Mouse (Mus musculus): ENCODE measurements around the gene Unc45b. TPM values are rescaled to one million over a fixed set of nuclear protein-coding genes. Genes with fewer than 3 reads are reported as not detected.

Gene Unc45b
- polyA plus RNA-seq (2016; fragmentation: Nextera tagmentation; extraction: Ambion mirVana) = 11.5 and 12.4 TPM in 2 replicates

DNA sequence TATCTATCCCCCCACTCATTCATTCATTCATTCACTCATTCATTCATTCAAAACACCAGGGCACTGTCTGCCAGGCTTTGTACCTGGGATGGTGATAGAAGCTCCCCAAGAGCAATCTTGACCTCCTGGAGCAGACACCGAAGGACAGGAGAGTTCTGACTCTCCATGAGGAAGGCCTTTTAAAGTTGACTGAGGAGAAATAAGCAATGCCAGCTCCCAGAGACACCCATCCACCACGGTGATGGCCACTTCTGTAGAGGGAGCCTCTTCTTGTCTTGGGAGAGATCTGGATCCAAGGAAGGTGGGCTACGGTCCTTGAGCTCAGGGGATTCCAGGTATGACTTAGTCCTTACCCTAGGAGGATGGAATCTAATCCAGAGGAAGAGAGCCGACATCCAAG, at the start of gene Unc45b:
Unc45b (plus strand) TSS at position 301 of the 400 bp plus-strand sequence.
- Histone ChIP-seq H3K27me3 (peaks cover 18% of the 10 kb centered on the region; the same call in 1 of the 2 replicates), H3K9me3 (no peaks in the 10 kb centered on the region), H3K27ac (no peak within 1 kb of the TSS), H3K4me3 (replicated peaks) (no peak within 1 kb of the TSS), H3K4me2 (no peak within 1 kb of the TSS), H3K36me3 (peaks cover 15% of the 10 kb centered on the region), H3K4me1 (replicated peaks) (peaks cover 16% of the 10 kb centered on the region), H3K9ac (replicated peaks) (no peak within 1 kb of the TSS)
- WGBS = 91% methylated on average over 4 of the region's 4 CpGs
- ATAC-seq (ENCODE audit: insufficient number of reproducible peaks, insufficient read depth, low FRiP score, low TSS enrichment, low read depth) = no peak

DNA sequence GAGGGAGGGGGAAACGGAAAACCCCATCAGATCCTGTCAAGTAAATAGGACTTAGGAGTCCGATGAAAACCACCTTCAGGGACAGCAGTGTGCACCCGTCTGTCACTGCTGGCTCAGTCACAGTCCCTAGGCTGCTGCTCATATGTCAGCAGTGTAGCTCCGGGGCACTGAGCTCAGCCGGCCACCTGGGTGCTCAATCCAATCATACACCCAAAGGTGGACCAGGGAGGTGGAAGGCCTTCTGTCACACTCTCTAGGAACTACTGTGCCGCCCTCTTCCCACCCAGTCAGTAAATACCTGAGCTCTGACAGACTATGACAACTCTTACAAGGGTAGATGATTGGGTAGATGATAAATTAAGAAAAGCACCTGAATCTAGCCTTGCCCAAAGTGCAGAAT, 49.6 kb upstream of the Unc45b start:
- H3K36me3 ChIP-seq = peaks cover 4% of the 10 kb centered on the region; the same call in 1 of the 2 replicates
- H3K9ac ChIP-seq (replicated peaks) = no peak overlapping the region
- H3K27ac ChIP-seq = no peak overlapping the region
- WGBS = 85% methylated on average over 6 of the region's 6 CpGs
- H3K4me3 ChIP-seq (replicated peaks) = no peak overlapping the region
- no peaks in the 10 kb centered on the region for H3K27me3 ChIP-seq
- no peaks in the 10 kb centered on the region for H3K9me3 ChIP-seq
- H3K4me1 ChIP-seq (replicated peaks) = peaks cover 9% of the 10 kb centered on the region; the same call in 1 of the 2 replicates
- no peak for ATAC-seq (ENCODE audit: insufficient number of reproducible peaks, insufficient read depth, low FRiP score, low TSS enrichment, low read depth)
- H3K4me2 ChIP-seq = no peak overlapping the region

DNA sequence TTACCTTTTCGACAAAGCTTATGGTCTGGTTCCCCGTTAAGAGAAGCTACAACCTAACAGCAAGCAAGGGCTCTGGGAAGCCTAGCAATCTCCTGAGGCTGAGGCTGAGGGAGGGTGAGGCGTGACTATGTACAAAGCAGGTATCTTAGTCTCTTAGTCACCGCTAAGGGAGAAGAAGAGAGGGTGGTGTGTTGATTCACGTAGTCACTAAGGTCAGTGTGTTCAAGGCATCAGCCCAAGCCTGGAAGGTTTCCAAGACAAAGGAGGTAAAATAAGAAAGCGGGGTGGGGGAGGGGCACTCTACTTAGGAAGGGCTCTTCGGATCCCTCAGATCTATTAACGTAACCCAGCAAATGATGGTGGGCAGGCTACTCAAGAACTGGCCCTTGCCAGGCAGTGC, 48.8 kb upstream of the Unc45b start:
- Histone ChIP-seq H3K27me3 (no peaks in the 10 kb centered on the region), H3K4me3 (replicated peaks) (no peak overlapping the region), H3K27ac (no peak overlapping the region), H3K36me3 (peaks cover 4% of the 10 kb centered on the region; the same call in 1 of the 2 replicates), H3K9me3 (no peaks in the 10 kb centered on the region), H3K4me2 (no peak overlapping the region), H3K4me1 (replicated peaks) (peaks cover 6% of the 10 kb centered on the region; the same call in 1 of the 2 replicates), H3K9ac (replicated peaks) (no peak overlapping the region)
- ATAC-seq (ENCODE audit: insufficient number of reproducible peaks, insufficient read depth, low FRiP score, low TSS enrichment, low read depth) = no peak
- 76% methylated on average over 8 of the region's 8 CpGs for WGBS

DNA sequence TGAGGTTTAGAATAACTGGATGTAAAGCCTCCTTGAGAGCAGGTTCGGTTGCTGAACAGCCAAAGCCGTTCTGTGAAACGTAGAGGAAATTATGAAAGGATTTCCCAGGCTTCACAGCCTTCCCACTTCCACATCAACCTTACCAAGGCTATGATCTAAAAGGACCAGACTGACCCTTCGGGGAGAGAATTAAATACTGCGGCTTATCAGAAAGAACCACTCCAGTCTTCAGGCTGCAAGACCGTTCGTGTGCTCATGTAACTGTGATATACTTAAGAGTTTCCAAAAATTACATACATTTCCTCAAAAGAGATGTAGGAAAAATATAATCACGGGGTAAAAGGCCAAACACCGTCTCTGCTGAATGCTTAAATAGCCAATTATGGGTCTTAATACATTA, 47.7 kb upstream of the Unc45b start:
- Histone ChIP-seq H3K9me3 (no peaks in the 10 kb centered on the region), H3K27me3 (no peaks in the 10 kb centered on the region), H3K4me1 (replicated peaks) (peaks cover 6% of the 10 kb centered on the region; the same call in 1 of the 2 replicates), H3K9ac (replicated peaks) (no peak overlapping the region), H3K36me3 (no peaks in the 10 kb centered on the region), H3K4me2 (no peak overlapping the region), H3K27ac (no peak overlapping the region), H3K4me3 (replicated peaks) (no peak overlapping the region)
- WGBS = 78% methylated on average over 9 of the region's 9 CpGs
- no peak for ATAC-seq (ENCODE audit: insufficient number of reproducible peaks, insufficient read depth, low FRiP score, low TSS enrichment, low read depth)

DNA sequence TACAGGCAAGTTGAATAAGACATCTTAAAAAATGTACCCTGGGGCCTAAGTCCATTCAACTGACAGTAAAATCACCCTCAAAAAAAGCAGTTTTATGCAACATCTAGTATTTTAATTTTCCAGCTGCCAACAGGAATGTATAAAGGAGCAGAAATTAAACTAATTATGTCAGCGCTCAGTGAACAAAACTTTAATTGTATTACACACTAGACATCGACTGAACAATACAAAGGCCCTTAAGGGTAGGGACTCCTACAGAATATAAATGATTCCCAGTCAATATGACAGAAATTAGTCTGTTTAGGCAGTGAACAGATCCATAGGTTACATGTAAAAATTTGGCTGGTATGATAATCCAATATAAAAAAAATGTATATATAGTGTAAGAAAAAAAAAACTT, 47.3 kb upstream of the Unc45b start:
- H3K4me3 ChIP-seq (replicated peaks) = no peak overlapping the region
- H3K4me1 ChIP-seq (replicated peaks) = peaks cover 6% of the 10 kb centered on the region; the same call in 1 of the 2 replicates
- no peak overlapping the region for H3K9ac ChIP-seq (replicated peaks)
- H3K36me3 ChIP-seq = no peaks in the 10 kb centered on the region
- WGBS = 68% methylated on average over 2 of the region's 2 CpGs
- H3K27me3 ChIP-seq = no peaks in the 10 kb centered on the region
- H3K9me3 ChIP-seq = no peaks in the 10 kb centered on the region
- no peak for ATAC-seq (ENCODE audit: insufficient number of reproducible peaks, insufficient read depth, low FRiP score, low TSS enrichment, low read depth)
- no peak overlapping the region for H3K4me2 ChIP-seq
- H3K27ac ChIP-seq = no peak overlapping the region

DNA sequence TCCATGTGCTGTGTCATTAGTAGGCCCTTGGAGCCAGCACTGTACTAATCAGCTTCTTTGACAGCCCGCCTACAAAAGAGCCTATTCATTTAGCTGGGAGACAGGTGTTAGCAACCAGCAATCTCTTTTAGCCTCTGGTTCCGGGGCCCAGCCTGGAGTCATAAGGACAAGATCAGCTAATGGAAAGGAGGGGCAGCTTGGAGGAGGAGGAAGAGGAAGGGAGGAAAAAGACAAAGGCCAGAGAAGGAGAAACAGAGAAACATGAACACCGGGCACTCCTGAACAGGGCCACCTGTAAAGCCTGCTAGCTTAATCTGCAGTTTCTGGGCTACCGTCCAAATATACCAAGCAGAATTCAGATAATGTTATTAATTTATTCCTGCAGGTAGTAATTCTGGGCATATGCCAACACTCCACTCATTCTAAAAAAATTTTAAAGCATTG, 46.8 kb upstream of the Unc45b start:
- 67% methylated on average over 4 of the region's 4 CpGs for WGBS
- no peaks in the 10 kb centered on the region for H3K36me3 ChIP-seq
- H3K9me3 ChIP-seq = no peaks in the 10 kb centered on the region
- no peak overlapping the region for H3K4me3 ChIP-seq (replicated peaks)
- no peak for ATAC-seq (ENCODE audit: insufficient number of reproducible peaks, insufficient read depth, low FRiP score, low TSS enrichment, low read depth)
- no peaks in the 10 kb centered on the region for H3K27me3 ChIP-seq
- no peak overlapping the region for H3K9ac ChIP-seq (replicated peaks)
- peaks cover 6% of the 10 kb centered on the region; the same call in 1 of the 2 replicates for H3K4me1 ChIP-seq (replicated peaks)
- H3K4me2 ChIP-seq = no peak overlapping the region
- no peak overlapping the region for H3K27ac ChIP-seq

DNA sequence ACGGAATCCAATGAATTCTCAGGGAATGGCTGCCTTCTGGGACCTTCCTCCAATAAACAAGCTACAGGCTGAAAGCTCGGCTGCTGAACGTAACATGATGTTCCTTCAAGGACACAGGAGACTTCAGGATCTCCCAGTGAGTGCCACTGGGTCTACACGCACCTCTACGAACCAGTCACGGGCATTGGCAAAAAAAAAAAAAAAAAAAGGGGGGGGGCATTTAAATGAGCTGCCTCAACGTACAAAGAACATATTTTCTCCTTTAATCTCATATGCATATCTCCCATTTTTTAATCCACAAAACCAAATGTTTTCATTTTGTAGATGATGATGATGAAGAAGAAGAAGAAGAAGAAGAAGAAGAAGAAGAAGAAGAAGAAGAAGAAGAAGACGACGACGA, 44.4 kb upstream of the Unc45b start:
- no peaks in the 10 kb centered on the region for H3K27me3 ChIP-seq
- ATAC-seq (ENCODE audit: insufficient number of reproducible peaks, insufficient read depth, low FRiP score, low TSS enrichment, low read depth) = no peak
- 81% methylated on average over 10 of the region's 10 CpGs for WGBS

DNA sequence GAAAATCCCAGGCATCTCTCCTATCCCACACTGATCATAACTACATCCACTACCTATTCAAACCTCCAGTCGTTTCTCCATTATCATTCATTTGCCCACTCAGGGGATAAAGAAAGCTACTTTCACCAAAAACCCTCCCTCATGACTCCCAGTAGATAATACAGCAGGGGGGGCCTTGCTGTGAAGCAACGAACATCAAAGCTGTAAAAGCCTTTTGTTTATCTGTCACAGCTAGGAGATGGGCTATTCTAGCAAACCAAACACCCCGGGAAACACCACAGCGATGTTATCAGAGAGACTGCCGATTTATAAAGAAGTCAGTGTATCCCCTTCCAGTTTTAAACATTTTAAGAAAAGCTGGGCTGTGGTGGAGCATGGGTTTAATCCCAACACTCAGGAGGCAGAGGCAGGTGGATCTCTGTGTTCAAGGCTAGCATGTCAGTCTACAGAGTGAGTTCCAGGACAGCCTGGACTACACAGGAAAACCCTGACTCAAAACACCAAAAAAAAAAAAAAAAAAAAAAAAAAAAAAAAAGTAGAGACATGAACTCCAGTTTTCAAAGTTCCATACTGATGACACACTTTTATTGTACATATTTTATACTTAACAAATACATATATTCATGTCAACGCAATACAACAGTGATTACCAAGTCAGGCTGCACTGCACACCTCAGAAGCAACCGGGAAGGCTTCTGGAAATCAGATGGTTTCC, 43.3 kb upstream of the Unc45b start:
- Histone ChIP-seq H3K4me2 (no peak overlapping the region), H3K9ac (replicated peaks) (no peak overlapping the region), H3K36me3 (no peaks in the 10 kb centered on the region), H3K4me3 (replicated peaks) (no peak overlapping the region), H3K9me3 (no peaks in the 10 kb centered on the region), H3K27ac (no peak overlapping the region), H3K4me1 (replicated peaks) (peaks cover 10% of the 10 kb centered on the region; the same call in 1 of the 2 replicates), H3K27me3 (no peaks in the 10 kb centered on the region)
- no peak for ATAC-seq (ENCODE audit: insufficient number of reproducible peaks, insufficient read depth, low FRiP score, low TSS enrichment, low read depth)
- WGBS = 35% methylated on average over 7 of the region's 7 CpGs

More for the DNA sequence above, 44.4 kb upstream of the Unc45b start:
- Histone ChIP-seq H3K9ac (replicated peaks) (no peak overlapping the region), H3K9me3 (no peaks in the 10 kb centered on the region), H3K4me3 (replicated peaks) (no peak overlapping the region), H3K4me1 (replicated peaks) (peaks cover 14% of the 10 kb centered on the region; the same call in 1 of the 2 replicates), H3K4me2 (no peak overlapping the region), H3K27ac (no peak overlapping the region), H3K36me3 (no peaks in the 10 kb centered on the region)

DNA sequence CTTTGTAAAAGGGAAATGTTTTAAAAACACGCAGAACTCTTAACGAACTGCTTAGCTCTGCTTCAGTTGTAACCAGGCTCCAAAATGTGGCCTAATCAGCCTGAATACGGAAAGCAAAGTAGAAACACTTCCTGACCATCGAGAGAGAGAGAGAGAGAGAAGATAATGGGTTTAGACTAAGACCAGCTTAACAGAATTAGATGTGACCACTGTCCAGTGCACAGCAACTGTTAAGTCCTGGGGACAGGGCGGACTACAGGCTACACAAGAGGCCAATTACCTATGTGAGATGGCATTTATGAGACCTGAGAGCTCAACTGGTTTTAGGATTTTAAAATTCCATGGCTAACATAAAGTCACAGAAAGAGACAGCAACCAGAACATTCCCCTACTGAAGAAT, 42.4 kb upstream of the Unc45b start:
- Histone ChIP-seq H3K27ac (no peak overlapping the region), H3K9ac (replicated peaks) (no peak overlapping the region), H3K9me3 (no peaks in the 10 kb centered on the region), H3K4me2 (no peak overlapping the region), H3K4me1 (replicated peaks) (0 out of 2 replicates have a peak, but pooled peaks cover 8% of the 10 kb centered on the region), H3K36me3 (no peaks in the 10 kb centered on the region), H3K27me3 (no peaks in the 10 kb centered on the region), H3K4me3 (replicated peaks) (no peak overlapping the region)
- WGBS = 73% methylated on average over 5 of the region's 5 CpGs
- ATAC-seq (ENCODE audit: insufficient number of reproducible peaks, insufficient read depth, low FRiP score, low TSS enrichment, low read depth) = no peak

DNA sequence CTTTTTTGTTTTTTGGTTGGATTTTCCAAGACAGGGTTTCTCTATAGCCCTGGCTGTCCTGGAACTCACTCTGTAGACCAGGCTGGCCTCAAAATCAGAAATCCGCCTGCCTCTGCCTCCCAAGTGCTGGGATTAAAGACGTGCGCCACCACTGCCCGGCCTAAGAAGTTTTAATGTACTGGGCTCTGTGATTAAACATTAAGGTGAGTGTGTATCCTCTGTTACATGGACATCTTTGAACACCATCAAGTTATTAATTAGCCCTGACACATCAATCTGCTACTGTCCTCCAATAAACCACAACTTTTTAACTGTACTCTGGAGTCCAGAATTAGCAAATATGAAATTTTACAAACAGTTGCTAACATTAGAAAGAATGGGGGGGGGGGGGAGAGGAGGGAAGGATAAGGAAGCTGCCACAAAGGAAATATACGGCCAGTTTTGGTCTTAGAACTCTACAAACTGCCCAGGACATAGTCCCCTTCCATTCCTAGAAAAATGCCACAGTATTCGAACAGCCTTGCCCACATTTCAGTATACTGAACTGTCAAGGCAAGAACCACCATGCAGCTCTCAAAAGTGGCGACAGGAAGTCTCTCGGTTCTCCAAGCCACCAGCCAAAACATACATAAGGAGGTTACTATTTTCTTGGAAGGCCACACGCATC, 40.7 kb upstream of the Unc45b start:
- Histone ChIP-seq H3K4me1 (replicated peaks) (0 out of 2 replicates have a peak, but pooled peaks cover 8% of the 10 kb centered on the region), H3K27ac (no peak overlapping the region), H3K27me3 (no peaks in the 10 kb centered on the region), H3K4me3 (replicated peaks) (peak overlapping the region; percentile 83), H3K9me3 (no peaks in the 10 kb centered on the region), H3K36me3 (no peaks in the 10 kb centered on the region), H3K4me2 (peak overlapping the region; percentile 70), H3K9ac (replicated peaks) (peak overlapping the region; percentile 69; the same call in 1 of the 2 replicates)
- 73% methylated on average over 9 of the region's 9 CpGs for WGBS
- ATAC-seq (ENCODE audit: insufficient number of reproducible peaks, insufficient read depth, low FRiP score, low TSS enrichment, low read depth) = no peak
